Mouse (Mus musculus): ENCODE data around the gene 1700021F05Rik.

DNA sequence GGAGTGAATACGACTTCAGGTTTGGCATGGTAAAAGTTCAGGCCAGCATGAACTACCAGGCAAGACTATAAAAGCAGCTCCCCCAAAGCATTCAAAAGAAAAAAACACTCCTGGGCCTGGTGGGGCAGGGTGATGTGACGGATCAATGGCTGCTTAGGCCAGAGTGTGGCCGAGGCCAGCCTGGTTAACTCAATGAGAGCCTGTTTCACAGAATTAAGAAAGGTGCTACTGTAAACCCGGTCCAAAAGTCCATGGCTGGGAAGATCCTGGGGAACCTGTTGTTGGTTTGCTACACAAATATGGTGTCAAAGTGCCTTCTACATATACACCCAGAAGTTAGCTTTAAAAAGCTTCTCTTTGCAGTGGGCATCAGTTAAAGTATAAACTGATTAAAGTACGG lies 2.0 kb downstream of the 1700021F05Rik start:
- no peak for TF ChIP-seq CTCF (IDR thresholded peaks at IDR 0.05; ENCODE audit: low read depth)
- no peak for TF ChIP-seq EP300 (IDR thresholded peaks at IDR 0.05; ENCODE audit: low read depth)
